Mouse (Mus musculus) olfactory bulb, adult 2 months (tissue): ENCODE results near the gene Pkn3.

ENCODE experiments used
- CTCF ChIP-seq: fragments of 200-500 bp; IDR thresholded peaks from 2 replicates; pipeline ENCODE4 v1.5.1; 2012; ENCODE audit warnings: low read depth, mild to moderate bottlenecking, low read length, moderate library complexity; ENCODE audit not compliant: insufficient read depth
- POLR2A ChIP-seq: fragments of 200-500 bp; IDR thresholded peaks from 2 replicates; pipeline ENCODE4 v1.6.1; 2012; ENCODE audit warnings: mild to moderate bottlenecking, low read depth, low read length, moderate library complexity; ENCODE audit not compliant: insufficient read depth

DNA sequence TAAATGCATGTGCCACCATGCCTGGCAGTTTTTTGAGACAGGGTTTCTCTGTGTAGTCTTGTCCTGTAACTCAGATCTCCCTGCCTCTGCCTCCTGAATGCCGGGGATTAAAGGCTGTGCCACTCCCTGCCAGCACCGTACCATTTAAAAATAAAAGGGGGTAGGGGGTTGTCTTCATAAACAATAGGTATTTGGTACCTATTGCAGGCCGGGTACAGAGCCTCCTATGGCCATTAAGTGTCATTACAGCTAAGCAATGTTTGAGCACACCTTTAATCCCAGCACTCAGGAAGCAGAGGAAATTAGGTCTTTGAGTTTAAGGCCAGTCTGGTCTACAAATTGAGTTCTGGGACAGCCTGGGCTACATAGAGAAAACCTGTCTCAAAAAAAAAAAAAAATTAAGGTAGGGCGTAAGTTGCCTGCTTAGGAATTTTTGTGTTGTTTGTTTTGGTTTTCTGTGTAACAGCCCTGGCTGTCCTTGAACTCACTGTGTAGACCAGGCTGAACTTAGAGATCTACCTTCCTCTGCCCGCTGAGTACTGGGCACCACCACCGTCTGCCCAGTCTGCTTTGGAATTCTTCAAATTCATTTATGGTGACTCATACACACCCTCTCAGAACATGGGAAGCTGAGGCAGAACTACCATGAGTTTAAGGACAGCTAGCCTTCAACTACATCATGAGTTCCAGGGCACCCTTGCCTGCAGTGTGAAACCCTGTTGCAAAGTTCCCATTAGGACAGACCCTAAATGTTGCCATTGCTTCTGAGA is 25.3 kb upstream of the Pkn3 start:
- TF ChIP-seq CTCF (no peak), POLR2A (no peak)
